Mouse (Mus musculus) forebrain, embryonic 12.5 days (tissue): ENCODE data around the gene Prss44. TPM values are rescaled to one million over a fixed set of nuclear protein-coding genes. Genes with fewer than 3 reads are reported as not detected.

Experiments used
- polyA plus RNA-seq: library from polyadenylated mRNA; unstranded; fragments of >200 nt; fragmentation: Nextera tagmentation; extraction: Ambion mirVana; gene quantifications from 2 replicates; pipeline ENCODE4 v1.2.1, GENCODE M21; 2016

The Prss44 gene
- polyA plus RNA-seq, 1 experiment from 2014 or later = not detected

Other genes with a start within 250 kb of the Prss44 start
- gene Nradd, start 189.5 kb upstream of the Prss44 start, polyA plus RNA-seq = 31.0 and 32.0 TPM in 2 replicates
- gene Nbeal2, start 159.8 kb upstream of the Prss44 start, polyA plus RNA-seq = 2.0 and 2.3 TPM in 2 replicates
- gene Ccdc12, start 157.5 kb upstream of the Prss44 start, polyA plus RNA-seq = 139 and 143 TPM in 2 replicates
- 1.3 and 1.5 TPM in 2 replicates for gene Myl3, start 72.1 kb upstream of the Prss44 start, polyA plus RNA-seq
- gene Pth1r, start 66.8 kb upstream of the Prss44 start, polyA plus RNA-seq = 16.1 and 18.6 TPM in 2 replicates
- gene Prss42, start 15.8 kb upstream of the Prss44 start, polyA plus RNA-seq = not detected in 2 replicates
- gene Prss43, start 12.7 kb downstream of the Prss44 start, polyA plus RNA-seq = not detected in 2 replicates
- not detected in 2 replicates for gene Prss45, start 20.6 kb downstream of the Prss44 start, polyA plus RNA-seq
- not detected in 2 replicates for gene Prss46, start 30.5 kb downstream of the Prss44 start, polyA plus RNA-seq
- 0.17 TPM in 1 of 2 replicates, not detected in the other for gene Prss50, start 44.0 kb downstream of the Prss44 start, polyA plus RNA-seq
- 1.2 and 1.7 TPM in 2 replicates for gene Als2cl, start 65.9 kb downstream of the Prss44 start, polyA plus RNA-seq
- gene Tmie, start 66.1 kb downstream of the Prss44 start, polyA plus RNA-seq = 0.42 and 0.43 TPM in 2 replicates
- gene Fam240a, start 102.9 kb downstream of the Prss44 start, polyA plus RNA-seq = not detected in 2 replicates
- not detected in 2 replicates for gene Tdgf1, start 132.2 kb downstream of the Prss44 start, polyA plus RNA-seq
- gene Lrrc2, start 137.6 kb downstream of the Prss44 start, polyA plus RNA-seq = not detected in 2 replicates
- not detected in 2 replicates for gene Rtp3, start 176.6 kb downstream of the Prss44 start, polyA plus RNA-seq
- 0.68 and 0.85 TPM in 2 replicates for gene Ltf, start 205.3 kb downstream of the Prss44 start, polyA plus RNA-seq
- 0.69 and 0.91 TPM in 2 replicates for gene Ccrl2, start 243.5 kb downstream of the Prss44 start, polyA plus RNA-seq